Mouse (Mus musculus) intestine, embryonic 16.5 days (tissue): ENCODE measurements at regions not wholly inside any gene's neighbourhood (a gene's known extent, or its start where the extent isn't known, plus 50 kb on each side); places are given as distances from the start of the nearest gene placed in this dataset.

ENCODE experiments used
- ATAC-seq: fragments of 200-750 bp; cut with Nextera tagmentation; 2 replicates; pipeline ENCODE4 v1.8.0; 2017; ENCODE audit warnings: moderate TSS enrichment, moderate library complexity
- H3K27ac ChIP-seq: fragments of 300-500 bp; sonication (generic); 2 replicates; pipeline ENCODE4 v1.5.1; 2014; ENCODE audit warnings: mild to moderate bottlenecking, low read length
- H3K27me3 ChIP-seq: fragments of 300-500 bp; sonication (generic); replicated peaks from 2 replicates; pipeline ENCODE4 v1.6.1; 2014; ENCODE audit warnings: low read length, control low read depth, mixed read lengths; ENCODE audit not compliant: control insufficient read depth, insufficient read depth
- H3K36me3 ChIP-seq: fragments of 300-500 bp; sonication (generic); 2 replicates; pipeline ENCODE4 v1.6.1; 2014; ENCODE audit warnings: low read length, control low read depth; ENCODE audit not compliant: control insufficient read depth, insufficient read depth
- H3K4me1 ChIP-seq: fragments of 300-500 bp; sonication (generic); 2 replicates; pipeline ENCODE4 v1.6.1; 2014; ENCODE audit warnings: low read length, control low read depth, mixed read lengths; ENCODE audit not compliant: control insufficient read depth, insufficient read depth
- H3K4me2 ChIP-seq: fragments of 300-500 bp; sonication (generic); 2 replicates; pipeline ENCODE4 v1.6.1; 2014; ENCODE audit warnings: low read depth, low read length, control low read depth
- H3K4me3 ChIP-seq: fragments of 300-500 bp; sonication (generic); 2 replicates; pipeline ENCODE4 v1.5.1; 2014; ENCODE audit warnings: mild to moderate bottlenecking, low read length
- H3K9ac ChIP-seq: fragments of 300-500 bp; sonication (generic); 2 replicates; pipeline ENCODE4 v1.6.1; 2014; ENCODE audit warnings: low read depth, low read length
- H3K9me3 ChIP-seq: fragments of 300-500 bp; sonication (generic); 2 replicates; pipeline ENCODE4 v1.6.1; 2016; ENCODE audit warnings: low read length, control low read depth; ENCODE audit not compliant: control insufficient read depth
- WGBS: fragments of 180-500 bp; shearing (Covaris S2); extraction: QIAGEN DNeasy Blood & Tissue Kit; methylation state at CpG from one replicate; pipeline ENCODE4 v1.1.7; 2014; 5-methylcytosine and 5-hydroxymethylcytosine counted together

DNA sequence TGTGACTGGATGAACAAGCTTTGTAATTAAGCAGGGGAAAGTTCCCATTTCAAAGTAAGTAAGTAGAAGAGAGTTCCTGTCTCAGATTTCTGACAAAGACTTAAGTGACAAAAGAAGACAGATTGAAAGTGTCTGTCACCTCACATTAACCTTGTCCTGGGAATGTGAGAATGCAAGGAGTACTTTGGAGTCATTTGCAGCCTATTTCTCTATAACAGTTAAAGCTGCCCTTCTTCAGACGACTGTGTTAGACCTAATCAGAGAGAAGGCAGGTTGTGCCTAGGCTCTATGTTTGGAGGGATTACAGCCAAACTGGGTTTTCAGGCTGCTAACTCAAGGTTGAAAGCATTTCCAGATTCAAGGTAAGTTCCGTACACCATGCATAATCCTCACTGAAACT lies 446.5 kb downstream of the Pdgfc start:
- Histone ChIP-seq H3K4me3 (no peak overlapping the region), H3K4me2 (no peak overlapping the region), H3K27me3 (no peaks in the 10 kb centered on the region), H3K9ac (no peak overlapping the region), H3K36me3 (no peaks in the 10 kb centered on the region), H3K9me3 (no peaks in the 10 kb centered on the region), H3K4me1 (no peaks in the 10 kb centered on the region), H3K27ac (no peak overlapping the region)
- ATAC-seq = no peak
- 82% methylated on average over 2 of the region's 2 CpGs for WGBS

GRCm38 (mm10) chr3:81483363-81483762 lies 447.1 kb downstream of the Pdgfc start:
- no peak overlapping the region for H3K4me2 ChIP-seq
- WGBS = 63% methylated on average over 2 of the region's 2 CpGs

GRCm38 (mm10) chr3:81505316-81505715 lies 427.1 kb upstream of the Ctso start:
- Histone ChIP-seq H3K27me3 (no peaks in the 10 kb centered on the region), H3K27ac (no peak overlapping the region), H3K4me1 (no peaks in the 10 kb centered on the region), H3K9ac (no peak overlapping the region), H3K4me3 (no peak overlapping the region), H3K36me3 (no peaks in the 10 kb centered on the region), H3K9me3 (no peaks in the 10 kb centered on the region), H3K4me2 (no peak overlapping the region)
- WGBS = 85% methylated on average over 1 of the region's 1 CpGs
- ATAC-seq = no peak

More at GRCm38 (mm10) chr3:81483363-81483762, 447.1 kb downstream of the Pdgfc start:
- Histone ChIP-seq H3K27ac (no peak overlapping the region), H3K9me3 (no peaks in the 10 kb centered on the region), H3K27me3 (no peaks in the 10 kb centered on the region), H3K4me3 (no peak overlapping the region), H3K4me1 (no peaks in the 10 kb centered on the region), H3K36me3 (no peaks in the 10 kb centered on the region), H3K9ac (no peak overlapping the region)
- ATAC-seq = no peak

DNA sequence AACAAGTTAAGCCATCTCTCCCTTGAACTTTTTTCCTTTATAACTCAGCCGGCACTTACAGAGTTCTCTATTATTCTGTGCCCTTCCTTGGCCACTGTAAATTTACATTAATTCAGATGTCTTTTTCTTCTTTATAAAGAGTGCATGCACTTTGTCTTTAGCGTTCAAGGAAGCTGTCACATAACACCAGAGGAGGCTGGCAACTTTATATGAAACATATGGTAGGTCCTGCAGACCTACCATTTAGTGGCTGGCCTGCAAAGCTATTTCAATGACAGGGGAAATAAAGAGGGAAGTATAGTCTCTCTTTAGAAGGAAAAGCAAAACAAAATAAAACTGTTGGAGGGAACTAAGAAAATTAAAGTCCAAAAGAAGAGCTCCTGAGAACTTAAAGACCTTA lies 423.8 kb upstream of the Ctso start:
- H3K27me3 ChIP-seq = no peaks in the 10 kb centered on the region
- no peaks in the 10 kb centered on the region for H3K4me1 ChIP-seq
- no peak overlapping the region for H3K4me3 ChIP-seq
- ATAC-seq = no peak
- H3K9me3 ChIP-seq = no peaks in the 10 kb centered on the region
- no peak overlapping the region for H3K9ac ChIP-seq
- no peak overlapping the region for H3K4me2 ChIP-seq
- 43% methylated on average over 2 of the region's 2 CpGs for WGBS
- no peak overlapping the region for H3K27ac ChIP-seq
- no peaks in the 10 kb centered on the region for H3K36me3 ChIP-seq

DNA sequence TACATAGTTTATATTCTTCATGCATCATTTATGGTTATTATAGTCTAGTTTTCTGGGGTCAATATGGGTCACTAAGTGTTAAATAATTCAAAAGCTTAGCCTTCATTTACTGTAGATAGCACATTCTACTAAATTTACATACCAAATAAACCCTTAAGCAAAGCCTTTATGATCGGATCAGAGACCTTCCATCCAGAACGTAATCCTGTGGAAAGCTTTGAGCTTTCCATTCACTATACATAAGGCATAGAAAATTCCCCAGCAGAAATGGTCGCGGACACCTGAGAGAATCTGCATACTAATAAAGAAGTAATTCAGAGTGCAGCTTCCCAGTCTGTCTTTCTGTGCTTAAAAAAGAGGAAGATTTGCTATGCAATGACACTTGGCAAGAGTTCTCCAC lies 410.6 kb upstream of the Ctso start:
- Histone ChIP-seq H3K36me3 (no peaks in the 10 kb centered on the region), H3K9ac (no peak overlapping the region), H3K4me3 (no peak overlapping the region), H3K4me2 (no peak overlapping the region), H3K9me3 (no peaks in the 10 kb centered on the region), H3K27ac (no peak overlapping the region), H3K4me1 (no peaks in the 10 kb centered on the region), H3K27me3 (no peaks in the 10 kb centered on the region)
- WGBS = 82% methylated on average over 4 of the region's 4 CpGs
- ATAC-seq = no peak

GRCm38 (mm10) chr3:81530872-81531271 lies 401.5 kb upstream of the Ctso start:
- H3K4me1 ChIP-seq = no peaks in the 10 kb centered on the region
- H3K9me3 ChIP-seq = no peaks in the 10 kb centered on the region
- no peaks in the 10 kb centered on the region for H3K36me3 ChIP-seq
- 95% methylated on average over 1 of the region's 1 CpGs for WGBS
- ATAC-seq = no peak
- H3K9ac ChIP-seq = no peak overlapping the region
- H3K27me3 ChIP-seq = no peaks in the 10 kb centered on the region
- no peak overlapping the region for H3K4me3 ChIP-seq
- H3K27ac ChIP-seq = no peak overlapping the region
- no peak overlapping the region for H3K4me2 ChIP-seq

DNA sequence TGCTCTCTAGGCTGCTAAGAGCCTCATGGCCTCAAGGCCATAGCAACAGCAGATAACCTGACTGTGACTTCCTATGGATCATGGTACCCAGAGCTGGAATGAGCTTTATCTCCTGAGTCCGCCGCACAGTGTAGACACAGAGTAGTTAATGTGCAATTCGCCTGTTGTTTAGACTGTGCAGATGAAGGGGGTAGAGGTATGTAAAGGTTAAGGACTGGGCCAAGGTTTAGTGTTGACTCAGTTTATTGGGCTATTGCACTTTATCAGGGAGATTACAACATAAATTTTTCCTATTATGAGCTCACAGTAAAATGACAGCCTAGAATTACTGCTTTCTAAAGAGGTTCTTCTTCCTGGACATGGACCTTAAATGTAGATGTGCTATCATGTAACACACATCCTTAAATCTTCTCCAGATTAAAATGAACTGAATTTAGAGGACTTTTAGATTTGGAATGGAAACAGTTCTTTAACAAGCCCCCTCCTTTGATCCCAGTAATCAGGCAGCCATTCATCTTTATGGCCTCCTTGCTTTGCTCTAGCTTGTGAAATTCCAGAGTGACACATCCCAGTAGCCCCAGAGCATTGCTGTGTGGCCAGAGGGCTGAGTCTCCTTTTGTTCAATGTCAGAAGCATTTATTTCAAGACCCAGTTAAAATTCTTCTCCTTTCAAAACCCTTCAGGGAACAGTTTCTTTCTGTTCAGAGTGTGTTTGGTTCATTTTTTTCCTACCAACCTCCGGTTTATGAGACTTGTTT lies 396.8 kb upstream of the Ctso start:
- peak overlapping the region; percentile 35; the same call in 1 of the 2 replicates for H3K27ac ChIP-seq
- H3K9me3 ChIP-seq = no peaks in the 10 kb centered on the region
- no peaks in the 10 kb centered on the region for H3K36me3 ChIP-seq
- no peak overlapping the region for H3K4me3 ChIP-seq
- peak; percentile 100 for ATAC-seq
- 41% methylated on average over 4 of the region's 4 CpGs for WGBS
- H3K9ac ChIP-seq = no peak overlapping the region
- no peak overlapping the region for H3K4me2 ChIP-seq
- no peaks in the 10 kb centered on the region for H3K4me1 ChIP-seq
- H3K27me3 ChIP-seq = no peaks in the 10 kb centered on the region

- peak; percentile 84 for ATAC-seq
Observed at GRCm38 (mm10) chr3:81554773-81555172, 377.6 kb upstream of the Ctso start.

GRCm38 (mm10) chr3:81562610-81563258 lies 369.7 kb upstream of the Ctso start:
- H3K36me3 ChIP-seq = no peaks in the 10 kb centered on the region
- 65% methylated on average over 2 of the region's 2 CpGs for WGBS
- no peak overlapping the region for H3K9ac ChIP-seq
- H3K27ac ChIP-seq = no peak overlapping the region
- H3K9me3 ChIP-seq = no peaks in the 10 kb centered on the region
- no peak for ATAC-seq
- no peak overlapping the region for H3K4me3 ChIP-seq
- no peak overlapping the region for H3K4me2 ChIP-seq
- H3K27me3 ChIP-seq = no peaks in the 10 kb centered on the region
- H3K4me1 ChIP-seq = no peaks in the 10 kb centered on the region

More at GRCm38 (mm10) chr3:81554773-81555172, 377.6 kb upstream of the Ctso start:
- Histone ChIP-seq H3K4me2 (no peak overlapping the region), H3K36me3 (no peaks in the 10 kb centered on the region), H3K9me3 (no peaks in the 10 kb centered on the region), H3K9ac (no peak overlapping the region), H3K4me3 (no peak overlapping the region), H3K4me1 (no peaks in the 10 kb centered on the region), H3K27me3 (no peaks in the 10 kb centered on the region), H3K27ac (no peak overlapping the region)
- WGBS = 56% methylated on average over 7 of the region's 7 CpGs
